Mouse (Mus musculus) gastrocnemius, postnatal 25 days (tissue): ENCODE results near the gene Prdm10. TPM values are rescaled to one million over a fixed set of nuclear protein-coding genes. Genes with fewer than 3 reads are reported as not detected.

Experiments used
- DNase-seq: peaks from one replicate; pipeline ENCODE4 v3.0.0; 2022
- long read RNA-seq, 2 experiments: library from polyadenylated mRNA; stranded (forward); transcript quantifications; one replicate each; pipeline ENCODE4 v2.0.0; 2021
- total RNA-seq, 2 experiments: library from RNA; stranded (reverse); gene quantifications; 1 replicate in 1 of 2; 2 replicates in 1 of 2; pipeline ENCODE4 v1.2.3; 2021

Gene Prdm10
- 1 to 10 TPM; 3.0 to 3.7 TPM for total RNA-seq
- long read RNA-seq, experiment 1, partial matches to known transcripts: 0 of 2 reads
- long read RNA-seq, experiment 1, other reads (novel, unspliced or antisense): 1 of 2 reads
- long read RNA-seq, experiment 2, partial matches to known transcripts: 0 of 6 reads
- long read RNA-seq, experiment 2, other reads (novel, unspliced or antisense): 4 of 6 reads

DNA sequence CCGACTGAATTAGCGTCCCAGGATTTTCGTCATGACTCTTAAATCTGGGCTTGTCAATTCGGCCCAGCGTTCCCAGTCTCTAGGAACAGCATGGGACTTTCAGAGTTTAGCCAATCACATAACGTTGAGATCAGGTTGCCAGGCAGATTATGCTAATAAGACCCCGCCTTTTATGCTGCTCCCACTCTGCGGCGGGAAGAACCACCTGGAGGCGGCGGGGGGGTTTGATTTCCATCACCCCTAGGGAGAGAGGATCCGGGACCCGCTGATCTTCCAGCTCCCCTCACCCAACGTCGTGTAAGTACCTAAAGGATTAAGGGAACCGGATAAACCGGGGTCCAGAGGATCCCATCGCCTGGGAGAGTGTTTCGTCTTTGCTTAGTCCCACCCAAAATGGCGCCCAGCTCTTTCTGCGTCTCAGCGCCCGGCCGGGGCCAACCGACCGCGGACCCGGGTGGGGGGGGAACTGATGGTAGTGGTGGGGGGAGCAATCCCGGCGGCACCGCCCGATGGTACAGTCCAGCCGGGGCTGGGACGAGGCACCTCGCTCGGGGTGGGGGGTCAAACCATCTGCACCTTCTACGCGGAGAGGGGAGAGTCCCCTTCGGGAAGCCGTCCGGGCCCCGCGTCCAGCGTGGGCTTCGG is at the start of gene Prdm10:
TSS of gene Prdm10 (plus strand) at position 173 of the 645 bp plus-strand sequence.
- DNase-seq: peak; percentile 95

DNA sequence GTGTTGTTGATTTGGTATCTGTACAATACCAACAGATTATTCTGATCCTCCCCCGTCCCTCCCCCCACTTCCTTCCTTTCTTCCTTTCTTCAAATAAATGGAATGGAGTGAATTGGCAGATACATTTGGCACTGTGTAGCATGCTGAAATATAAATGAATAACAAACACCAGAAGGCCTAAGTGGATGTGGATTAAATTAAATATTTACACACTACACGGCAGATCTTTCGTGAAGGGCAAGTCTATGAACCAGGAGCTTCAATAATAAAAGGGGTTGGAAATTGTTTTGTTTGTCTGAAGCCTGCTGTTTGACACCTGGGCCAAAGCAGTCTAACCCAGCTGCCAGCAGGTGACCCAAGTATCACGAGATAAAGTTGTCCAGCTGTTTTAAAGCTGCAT is 45.3 kb upstream of the Prdm10 start:
- no peak for DNase-seq

DNA sequence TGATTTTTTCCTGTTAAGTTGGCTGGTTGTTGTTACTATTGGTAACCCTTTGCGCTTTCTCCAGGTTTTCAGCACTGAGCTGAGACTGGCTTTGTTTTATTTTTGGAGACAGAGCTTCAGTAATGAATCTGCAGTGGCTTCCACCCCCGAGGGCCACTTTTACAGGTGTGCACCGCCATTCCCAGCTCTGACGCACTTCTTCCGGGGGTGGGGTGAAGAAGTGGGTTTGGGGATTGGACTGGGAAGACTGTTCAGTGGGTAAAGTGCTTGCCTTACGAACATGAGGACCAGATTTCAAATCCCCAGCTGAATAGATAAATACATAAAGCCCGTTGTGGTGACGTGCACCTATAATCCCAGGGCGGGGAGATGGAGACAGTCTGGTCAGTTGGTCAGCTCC is 44.8 kb upstream of the Prdm10 start:
- no peak for DNase-seq

DNA sequence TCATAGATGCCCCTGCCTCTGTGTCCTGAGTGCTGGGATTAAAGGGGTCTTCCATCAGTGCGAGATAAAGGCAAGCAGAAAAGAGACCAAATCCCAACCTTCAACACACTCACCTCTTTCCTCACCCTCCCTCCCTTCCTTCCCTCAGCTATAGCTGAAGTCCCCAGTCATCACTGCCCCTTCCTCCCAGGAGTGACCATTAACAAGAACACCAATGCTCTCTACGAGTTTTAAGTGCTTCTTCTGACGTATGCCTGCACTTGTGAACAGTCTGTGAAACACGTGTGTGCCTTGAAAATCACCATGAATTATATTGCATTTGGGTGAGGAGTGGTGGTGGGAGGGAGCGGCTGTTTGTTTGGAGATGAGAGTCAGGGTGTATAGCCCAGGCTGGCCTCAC is 44.3 kb upstream of the Prdm10 start:
- no peak for DNase-seq

DNA sequence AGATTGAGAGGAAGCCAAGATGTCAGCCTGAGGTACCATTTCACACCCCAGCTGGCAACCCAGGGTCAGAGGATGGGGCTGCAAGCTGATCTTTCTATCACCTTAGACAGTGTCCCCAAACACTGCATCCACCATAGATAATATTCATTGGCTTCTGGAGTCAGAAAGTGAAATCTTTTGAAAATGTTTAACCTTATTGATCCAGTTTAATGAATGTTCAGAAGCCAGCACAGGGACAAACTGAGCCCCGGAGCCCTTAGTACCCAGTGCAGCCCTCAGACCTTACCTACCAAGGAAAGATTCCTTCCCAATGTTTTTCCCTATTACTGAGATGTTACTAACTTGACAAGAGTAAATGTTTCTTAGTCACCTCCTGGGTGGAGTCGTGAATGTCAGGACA is 41.8 kb upstream of the Prdm10 start:
- no peak for DNase-seq

DNA sequence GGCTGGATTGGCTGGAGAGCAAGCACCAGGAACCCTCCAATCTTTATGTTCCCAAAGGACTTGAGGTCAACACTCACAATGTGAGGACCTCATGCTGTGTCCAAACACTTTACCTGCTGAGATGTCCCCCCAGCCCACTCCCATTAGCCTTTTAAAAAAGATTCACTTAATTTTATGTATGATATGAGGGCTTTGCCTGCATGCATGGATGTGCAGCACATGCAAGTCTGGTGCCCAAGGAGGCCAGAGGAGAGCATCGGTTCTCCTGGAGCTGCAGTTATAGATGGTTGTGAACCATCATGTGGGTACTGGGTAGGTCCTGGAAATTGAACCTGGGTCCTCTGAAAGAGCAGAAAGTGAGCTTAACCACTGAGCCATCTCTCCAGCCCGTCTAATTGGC is 40.8 kb upstream of the Prdm10 start:
- DNase-seq: no peak

DNA sequence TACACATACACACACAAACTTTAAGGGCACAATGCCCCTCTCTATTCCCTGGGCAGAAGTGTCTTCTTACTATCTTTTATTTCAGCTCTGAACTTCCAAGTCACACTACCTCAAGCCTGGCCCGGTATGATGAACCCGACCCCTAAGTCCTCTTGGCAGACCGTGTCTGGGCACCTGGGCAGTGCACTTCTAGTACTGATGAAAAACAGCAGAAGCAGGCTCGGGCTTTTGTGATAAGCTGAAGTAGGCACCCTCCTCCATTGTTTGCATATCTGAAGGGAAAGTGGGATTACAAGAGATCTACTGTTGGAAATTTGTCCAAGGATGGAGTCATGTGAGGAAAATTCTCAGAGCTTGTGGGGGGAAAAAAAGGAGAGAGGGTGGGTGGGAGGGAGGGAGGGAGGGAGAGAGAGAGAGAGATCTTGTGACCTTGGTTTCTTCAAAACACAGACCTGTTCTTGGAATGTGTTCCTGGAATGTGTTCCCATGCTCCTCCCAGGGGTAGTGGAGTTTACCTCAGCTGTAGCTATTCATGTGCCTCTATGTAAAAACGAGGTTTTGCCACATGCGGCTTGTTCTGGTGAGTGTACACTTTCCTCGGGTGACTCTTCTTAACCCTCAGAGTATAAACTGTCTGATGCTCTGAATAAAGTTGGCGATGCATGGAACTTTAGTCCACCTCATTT is 39.7 kb upstream of the Prdm10 start:
- no peak for DNase-seq

DNA sequence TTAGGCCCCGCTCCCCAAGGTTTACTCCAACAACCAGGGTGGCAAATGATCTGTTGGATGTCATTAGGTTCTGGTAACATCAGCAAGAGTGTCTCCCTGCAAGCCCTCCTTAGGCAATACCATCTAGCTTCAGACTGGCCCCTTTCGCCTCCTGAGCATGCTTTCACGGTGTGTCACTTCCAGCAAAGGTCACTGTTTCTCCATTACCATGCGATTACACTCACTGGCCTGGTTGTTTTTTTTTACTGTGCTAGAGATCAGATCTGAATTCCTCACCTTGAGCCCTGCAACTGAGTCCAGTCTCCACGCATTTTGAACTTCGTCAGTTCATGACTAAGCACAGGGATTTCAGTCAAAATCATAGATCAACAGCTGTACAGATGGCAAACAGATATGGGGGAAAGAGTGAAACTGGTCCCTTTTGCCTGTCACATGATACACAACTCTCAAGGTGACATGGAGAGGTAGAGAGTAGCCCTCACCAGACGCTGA is 39.1 kb upstream of the Prdm10 start:
- DNase-seq: no peak

DNA sequence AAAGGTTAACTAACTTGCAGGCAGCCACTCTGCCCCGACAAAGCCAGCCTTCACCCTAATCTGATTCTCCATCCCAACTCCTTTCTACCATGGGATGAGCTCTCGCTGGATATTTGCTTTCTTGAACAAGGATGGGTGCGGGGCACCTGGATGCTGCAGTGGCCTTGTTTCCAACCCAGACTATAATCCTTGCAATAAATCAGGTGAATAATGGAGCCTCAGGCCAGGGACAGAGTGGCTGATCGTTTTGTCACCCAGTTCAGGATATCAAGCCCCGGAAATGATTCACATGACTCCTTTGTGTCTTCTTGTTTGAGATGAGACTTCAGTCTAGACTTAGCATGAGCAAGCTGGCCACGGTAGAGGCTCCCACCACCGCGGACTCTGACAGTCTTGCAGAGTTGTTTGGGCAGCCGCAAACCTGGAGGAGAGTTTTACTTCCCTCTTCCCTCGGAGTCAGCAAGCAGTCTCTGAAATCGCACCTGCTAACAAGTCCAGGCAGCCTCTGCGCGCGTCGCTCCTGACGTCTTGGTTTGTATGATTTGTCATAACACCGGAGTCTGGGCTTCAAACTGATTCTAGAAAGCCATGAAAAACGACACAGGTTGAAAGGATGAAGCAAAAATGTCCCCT is 36.9 kb upstream of the Prdm10 start:
- DNase-seq: no peak

DNA sequence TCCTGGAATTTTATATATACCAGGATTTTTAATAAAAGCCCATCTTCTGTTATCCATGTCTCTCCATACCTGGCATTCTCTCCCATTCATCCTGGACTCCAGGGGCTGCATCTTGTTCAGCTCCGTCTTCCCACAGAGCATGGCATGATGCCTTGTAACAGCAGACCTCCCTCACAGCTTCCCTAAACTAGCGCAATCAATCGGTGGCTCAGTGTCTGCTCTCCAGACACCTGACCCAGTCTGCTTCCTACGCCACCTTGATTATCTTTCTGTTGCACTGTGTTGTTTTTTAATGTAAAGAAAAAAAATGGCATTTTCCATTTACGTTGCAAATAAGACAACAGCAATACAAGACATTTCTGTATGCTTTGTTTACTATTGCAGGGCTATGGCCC is 36.4 kb upstream of the Prdm10 start:
- no peak for DNase-seq

DNA sequence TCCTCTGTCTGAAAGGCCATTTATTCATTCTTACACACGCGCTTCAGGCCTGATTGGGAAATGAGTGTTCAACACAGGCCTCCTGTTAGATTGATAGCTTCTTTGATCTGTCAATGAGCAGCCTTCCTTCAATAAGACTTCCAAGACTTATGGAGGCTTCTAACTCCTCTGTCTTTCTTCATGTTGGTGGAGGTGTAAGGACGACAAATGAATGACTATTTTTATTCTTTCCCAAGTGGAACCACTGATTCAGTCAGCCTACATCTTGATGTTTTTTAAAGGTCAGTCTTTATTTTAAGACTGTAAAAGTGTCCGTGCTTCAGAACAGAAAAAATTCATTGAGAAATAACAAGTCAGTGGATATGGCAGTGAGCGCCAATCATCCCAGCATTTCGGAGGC is 35.3 kb upstream of the Prdm10 start:
- DNase-seq: no peak

DNA sequence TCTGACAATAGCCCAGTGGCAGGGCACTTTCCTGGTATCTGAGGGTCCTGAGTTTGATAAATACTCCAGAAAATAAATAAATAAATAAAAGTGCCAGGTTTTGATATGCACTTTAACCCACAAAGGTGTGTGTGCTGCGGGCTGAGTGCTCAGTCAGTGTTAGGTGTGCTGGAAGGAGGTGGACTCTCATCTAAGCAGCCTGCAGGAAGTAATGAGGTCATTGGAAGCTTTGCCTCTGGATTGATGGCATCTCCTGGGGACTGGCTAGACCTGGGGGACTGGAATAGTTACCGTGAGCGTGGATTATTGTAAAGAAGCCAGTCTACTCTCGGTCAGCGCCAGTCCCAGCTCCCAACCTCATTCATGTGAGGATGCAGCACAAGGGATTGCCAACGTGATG is 33.9 kb upstream of the Prdm10 start:
- DNase-seq: no peak

DNA sequence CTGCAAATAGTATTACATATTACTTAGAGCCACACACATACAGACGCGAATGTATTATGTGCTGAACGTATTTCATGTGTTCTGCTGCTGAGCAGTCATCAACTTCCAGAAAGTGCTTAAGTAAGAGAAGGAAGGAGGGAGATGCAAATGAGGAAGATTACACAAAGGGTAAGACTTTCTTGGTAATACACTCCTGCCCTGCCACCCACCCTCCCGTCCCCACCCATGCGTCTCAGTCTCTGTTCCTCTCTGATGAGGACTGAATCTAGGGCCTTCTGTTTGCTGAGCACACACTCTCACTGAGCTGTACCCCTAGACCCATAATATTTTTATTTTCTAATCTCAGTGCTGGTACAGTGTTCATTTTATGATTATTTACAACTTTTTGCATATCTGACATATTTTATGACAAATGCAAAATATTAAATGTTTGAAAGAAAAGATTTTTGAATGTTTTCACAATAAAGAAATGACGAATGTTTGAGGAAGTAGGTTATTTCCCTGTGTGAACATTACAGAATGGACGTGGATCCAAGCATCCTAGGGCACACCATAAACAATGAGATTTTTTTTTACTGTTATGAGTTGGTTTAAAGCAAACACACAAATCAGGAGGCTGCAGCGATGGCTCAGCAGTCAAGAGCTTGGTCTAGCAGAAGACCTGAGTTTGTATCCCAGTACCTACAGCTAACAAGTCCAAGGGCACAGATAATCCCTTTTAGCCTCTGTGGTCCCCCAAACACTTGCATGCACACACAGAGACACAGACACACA is 32.7 kb upstream of the Prdm10 start:
- DNase-seq: no peak

DNA sequence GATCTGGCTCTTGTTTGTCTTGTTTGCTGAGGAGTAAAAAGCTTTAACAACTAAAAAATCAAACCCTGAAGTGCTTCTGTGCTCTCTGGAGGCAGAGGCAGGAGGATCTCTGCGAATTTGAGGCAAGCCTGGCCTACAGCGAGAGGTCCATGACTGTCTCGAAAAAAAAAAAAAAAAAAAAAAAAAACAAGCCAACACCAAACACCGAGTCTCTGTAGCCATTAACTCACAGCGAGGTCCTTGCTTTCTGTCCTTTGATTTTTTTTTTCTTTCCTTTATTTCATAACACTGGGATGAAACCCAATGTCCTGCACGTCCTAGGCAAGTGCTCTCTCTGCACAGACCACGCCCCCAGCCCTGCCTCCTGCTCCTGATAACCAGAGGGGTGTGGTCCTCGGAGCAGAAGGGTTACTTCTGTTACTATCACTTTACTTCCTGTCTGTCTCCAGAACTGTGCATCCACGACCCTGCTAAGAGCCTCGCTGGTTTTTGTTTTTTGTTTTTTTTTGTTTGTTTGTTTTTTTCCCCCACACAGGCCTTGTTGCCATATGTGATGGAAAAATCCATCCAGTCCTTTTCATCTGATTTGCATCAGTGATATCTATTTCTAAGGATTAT is 28.0 kb upstream of the Prdm10 start:
- DNase-seq: peak; percentile 29

DNA sequence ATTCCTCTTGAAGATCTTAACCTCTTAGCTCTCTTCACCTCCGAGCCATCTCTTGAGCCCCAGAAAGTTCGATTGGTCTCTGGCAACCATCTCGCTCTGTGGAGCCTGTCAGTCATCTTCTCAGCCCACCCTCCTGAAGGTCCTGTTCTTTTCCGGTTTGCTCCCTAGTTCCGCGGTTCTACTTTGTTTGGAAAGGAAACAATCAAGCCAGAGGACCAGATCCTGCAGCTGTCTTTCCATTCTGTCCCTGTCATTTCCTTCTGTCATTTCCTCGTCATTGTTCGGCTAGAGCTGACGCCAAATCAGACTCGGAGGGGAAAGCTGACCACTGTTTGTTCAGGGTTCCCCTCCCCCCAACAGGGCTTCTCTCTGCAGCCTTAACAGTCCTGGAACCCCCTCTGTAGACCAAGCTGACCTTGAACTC is 27.0 kb upstream of the Prdm10 start:
- DNase-seq: peak; percentile 34

DNA sequence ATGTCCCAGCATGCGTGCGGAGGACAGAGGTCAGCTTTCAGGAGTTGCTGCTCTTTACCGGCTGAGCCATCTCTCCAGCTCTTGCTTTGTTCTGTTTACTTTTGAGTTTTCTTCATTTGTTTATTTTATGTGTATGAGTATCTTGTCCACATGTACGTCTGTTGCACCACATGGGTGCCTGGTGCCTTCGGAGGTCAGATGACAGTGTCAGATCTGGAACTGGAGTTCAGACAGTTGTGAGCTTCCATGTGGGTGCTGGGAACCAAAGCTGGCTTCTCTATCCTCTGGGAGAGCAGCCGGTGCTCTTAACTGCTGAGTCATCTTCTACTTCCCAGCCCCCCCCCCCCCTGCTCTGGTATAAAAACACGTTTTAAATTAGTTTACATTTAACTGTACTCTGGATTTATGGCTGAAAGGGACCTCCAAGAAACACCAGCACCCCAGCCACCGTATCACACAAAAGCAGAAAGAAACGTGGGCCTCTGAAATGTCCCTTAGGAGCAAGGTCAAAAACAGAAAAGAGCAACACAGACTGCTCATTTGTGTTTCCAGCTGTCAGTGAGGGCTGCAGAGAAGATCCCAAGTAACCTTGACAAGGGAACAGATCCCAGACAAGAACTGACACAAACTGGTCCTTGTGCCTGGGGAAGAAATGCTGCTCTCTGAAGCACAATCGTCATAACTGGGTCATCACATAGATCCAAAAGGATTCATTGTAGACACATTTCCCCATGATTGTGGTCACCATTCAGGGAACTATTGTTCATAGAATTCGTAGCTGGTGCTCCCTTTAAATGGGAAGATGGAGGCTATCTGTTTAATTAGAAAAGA is 26.3 kb upstream of the Prdm10 start:
- DNase-seq: no peak

DNA sequence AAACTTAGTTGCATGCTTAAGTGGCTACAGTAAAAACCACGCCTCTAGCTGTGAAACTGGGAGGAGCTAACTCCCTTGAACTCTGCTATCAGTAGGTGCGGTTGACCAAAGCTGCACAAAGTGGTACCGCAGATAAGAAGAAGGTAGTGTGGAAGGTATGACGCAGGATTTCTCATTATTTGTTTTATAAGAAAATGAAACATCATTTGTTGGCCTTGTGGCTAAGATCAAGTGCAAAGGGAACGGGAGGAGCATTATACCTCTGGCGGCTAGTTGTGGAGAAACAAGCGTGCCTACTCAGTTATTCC is 25.7 kb upstream of the Prdm10 start:
- no peak for DNase-seq

DNA sequence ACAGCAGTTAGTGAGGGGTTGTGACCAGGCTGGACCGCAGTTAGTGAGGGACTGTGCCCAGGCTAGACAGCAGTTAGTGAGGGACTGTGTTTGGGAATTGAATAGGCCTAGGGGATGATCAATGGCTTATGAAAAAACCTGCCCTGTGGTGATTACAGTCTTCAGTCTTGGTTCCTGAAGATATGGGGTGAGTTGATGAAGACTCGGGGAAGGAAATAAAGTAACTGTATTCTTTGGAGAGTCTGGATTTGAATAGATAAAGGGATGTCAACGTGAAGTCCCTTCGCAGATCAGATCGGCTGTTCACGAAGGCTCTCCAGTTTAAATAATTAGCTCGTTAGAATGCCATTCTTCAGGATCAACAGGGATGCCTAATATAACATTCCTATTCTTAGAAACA is 24.4 kb upstream of the Prdm10 start:
- no peak for DNase-seq

DNA sequence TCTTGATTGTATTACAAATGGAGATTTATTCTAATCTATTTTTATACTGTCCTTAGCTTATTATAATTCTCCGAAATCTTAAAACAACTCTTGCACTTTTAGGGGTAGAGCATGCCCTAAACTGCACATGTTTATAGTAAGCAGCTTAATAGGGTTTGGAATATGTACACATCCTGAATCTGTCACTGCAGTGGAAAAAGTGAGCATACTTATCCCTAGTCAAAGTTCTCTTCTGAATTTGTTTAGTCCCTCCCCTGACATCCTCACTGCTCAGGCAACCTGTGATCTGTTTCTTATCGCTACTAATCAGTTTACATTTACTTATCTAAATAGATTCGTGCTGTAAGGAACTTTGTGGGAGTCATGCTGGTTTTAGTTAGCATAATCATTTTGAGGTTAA is 22.1 kb upstream of the Prdm10 start:
- no peak for DNase-seq

DNA sequence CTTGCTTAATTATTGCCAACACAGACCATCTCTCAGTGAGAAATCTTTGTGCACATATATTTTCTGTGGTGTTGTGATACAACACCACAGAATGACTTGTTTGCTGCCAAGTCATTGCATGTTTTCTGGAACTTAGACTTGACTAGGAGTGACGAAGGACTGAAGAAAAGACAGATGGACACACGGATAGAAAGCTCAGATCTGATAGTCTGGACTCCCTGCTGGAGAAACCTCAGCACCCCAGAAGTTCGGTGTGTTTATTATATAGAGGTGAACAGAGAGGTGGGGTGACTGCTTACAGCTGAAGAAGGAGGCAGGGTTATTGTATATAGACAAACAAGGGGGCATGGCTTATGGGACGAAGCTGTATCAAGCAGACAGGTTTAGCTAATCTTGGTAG is 20.1 kb upstream of the Prdm10 start:
- DNase-seq: no peak
